Mouse (Mus musculus) liver, embryonic 13.5 days (tissue): Measurements from ENCODE around the gene Pnlip. TPM values are rescaled to one million over a fixed set of nuclear protein-coding genes. Genes with fewer than 3 reads are reported as not detected.

Experiments used
- ATAC-seq: fragments of 200-750 bp; cut with Nextera tagmentation; 2 replicates; pipeline ENCODE4 v1.8.0; 2017; ENCODE audit warnings: low read depth, mild to moderate bottlenecking, moderate number of reproducible peaks, moderate library complexity
- DNase-seq: peaks from one replicate; pipeline ENCODE4 v3.0.0; 2022
- H3K27ac ChIP-seq: fragments of 300-500 bp; sonication (generic); 2 replicates; pipeline ENCODE4 v1.5.1; 2015; ENCODE audit warnings: moderate library complexity, mild to moderate bottlenecking, inconsistent platforms
- H3K27me3 ChIP-seq: fragments of 300-500 bp; sonication (generic); 2 replicates; pipeline ENCODE4 v1.6.1; 2015; ENCODE audit warnings: mild to moderate bottlenecking, inconsistent platforms
- H3K36me3 ChIP-seq: fragments of 300-500 bp; sonication (generic); 2 replicates; pipeline ENCODE4 v1.6.1; 2015; ENCODE audit warnings: mild to moderate bottlenecking, inconsistent platforms
- H3K4me1 ChIP-seq: fragments of 300-500 bp; sonication (generic); replicated peaks from 2 replicates; pipeline ENCODE4 v1.6.1; 2015; ENCODE audit warnings: inconsistent platforms
- H3K4me2 ChIP-seq: fragments of 300-500 bp; sonication (generic); 2 replicates; pipeline ENCODE4 v1.6.1; 2015; ENCODE audit warnings: inconsistent platforms, mild to moderate bottlenecking, moderate library complexity
- H3K4me3 ChIP-seq: fragments of 300-500 bp; sonication (generic); replicated peaks from 2 replicates; pipeline ENCODE4 v1.5.1; 2015; ENCODE audit warnings: mild to moderate bottlenecking, inconsistent platforms
- H3K9ac ChIP-seq: fragments of 300-500 bp; sonication (generic); 2 replicates; pipeline ENCODE4 v1.6.1; 2015; ENCODE audit warnings: mild to moderate bottlenecking, inconsistent platforms
- H3K9me3 ChIP-seq: fragments of 300-500 bp; sonication (generic); replicated peaks from 2 replicates; pipeline ENCODE4 v1.6.1; 2016; ENCODE audit warnings: inconsistent platforms
- WGBS: fragments of 180-500 bp; shearing (Covaris S2); methylation state at CpG from one replicate; pipeline ENCODE4 v1.1.7; 2015; ENCODE audit not compliant: insufficient replicate concordance; 5-methylcytosine and 5-hydroxymethylcytosine counted together
- polyA plus RNA-seq: library from polyadenylated mRNA; unstranded; fragments of >200 nt; fragmentation: Nextera tagmentation; extraction: Ambion mirVana; gene quantifications from 2 replicates; pipeline ENCODE4 v1.2.1, GENCODE M21; 2015

Pnlip gene
- polyA plus RNA-seq, 1 experiment from 2014 or later: not detected

- 49% methylated on average over 5 of the region's 5 CpGs for WGBS
- peaks cover 7% of the 10 kb centered on the region; the same call in 1 of the 2 replicates for H3K4me1 ChIP-seq
- ATAC-seq (no peak), DNase-seq (no peak)
- no peaks in the 10 kb centered on the region for H3K36me3 ChIP-seq
- no peak overlapping the region for H3K9ac ChIP-seq
- no peaks in the 10 kb centered on the region for H3K27me3 ChIP-seq
- H3K4me3 ChIP-seq: no peak overlapping the region
- no peaks in the 10 kb centered on the region for H3K9me3 ChIP-seq
- no peak overlapping the region for H3K4me2 ChIP-seq
- no peak overlapping the region for H3K27ac ChIP-seq
These were observed 74.3 kb downstream of the Pnlip start for GRCm38 (mm10) chr19:58726551-58726950.

- Histone ChIP-seq H3K36me3 (no peaks in the 10 kb centered on the region), H3K9ac (no peak overlapping the region), H3K27me3 (no peaks in the 10 kb centered on the region), H3K9me3 (no peaks in the 10 kb centered on the region), H3K4me1 (peaks cover 7% of the 10 kb centered on the region; the same call in 1 of the 2 replicates), H3K27ac (peak overlapping the region; percentile 61), H3K4me2 (no peak overlapping the region), H3K4me3 (no peak overlapping the region)
- ATAC-seq (no peak), DNase-seq (no peak)
- 51% methylated on average over 5 of the region's 5 CpGs for WGBS
These were observed 75.5 kb downstream of the Pnlip start for GRCm38 (mm10) chr19:58727756-58728155.

GRCm38 (mm10) chr19:58728445-58729031 lies 76.2 kb downstream of the Pnlip start, which contains the start of gene Pnliprp1:
Gene Pnliprp1 (plus strand): TSS chr19:58728887.
- DNase-seq: no peak
- peaks cover 7% of the 10 kb centered on the region; the same call in 1 of the 2 replicates for H3K4me1 ChIP-seq
- H3K4me2 ChIP-seq: no peak within 1 kb of the TSS
- H3K36me3 ChIP-seq: no peaks in the 10 kb centered on the region
- H3K4me3 ChIP-seq: no peak within 1 kb of the TSS
- peak within 1 kb of the TSS; percentile 61 for H3K27ac ChIP-seq
- peak; percentile 67 for ATAC-seq
- no peaks in the 10 kb centered on the region for H3K9me3 ChIP-seq
- no peaks in the 10 kb centered on the region for H3K27me3 ChIP-seq
- no peak within 1 kb of the TSS for H3K9ac ChIP-seq
- WGBS: 52% methylated on average over 5 of the region's 5 CpGs

Other genes starting within 250 kb of the Pnlip start
- 5.8 and 7.3 TPM in 2 replicates for gene Gfra1, start 196.6 kb upstream of the Pnlip start, polyA plus RNA-seq
- not detected in 2 replicates for gene Ccdc172, start 140.5 kb upstream of the Pnlip start, polyA plus RNA-seq
- gene Pnliprp1, start 76.4 kb downstream of the Pnlip start, polyA plus RNA-seq: 39.9 and 46.6 TPM in 2 replicates
- 5.3 and 6.4 TPM in 2 replicates for gene Pnliprp2, start 107.2 kb downstream of the Pnlip start, polyA plus RNA-seq
- 0.12 and 0.17 TPM in 2 replicates for gene 1700019N19Rik, start 142.0 kb downstream of the Pnlip start, polyA plus RNA-seq